Mouse (Mus musculus) forebrain, postnatal 0 days (tissue): ENCODE measurements around the gene Zglp1. TPM values are rescaled to one million over a fixed set of nuclear protein-coding genes. Genes with fewer than 3 reads are reported as not detected.

ENCODE experiments used
- ATAC-seq: fragments of 200-750 bp; cut with Nextera tagmentation; 2 replicates; pipeline ENCODE4 v1.8.0; 2017; ENCODE audit warnings: mild to moderate bottlenecking, moderate library complexity
- DNase-seq: peaks from one replicate; pipeline ENCODE4 v3.0.0-alpha.2; 2015
- H3K27ac ChIP-seq: fragments of 300-500 bp; sonication (generic); 2 replicates; pipeline ENCODE4 v1.5.1; 2014; ENCODE audit warnings: low read depth, mild to moderate bottlenecking, antibody characterized with exemption, low read length, moderate library complexity, mixed read lengths
- H3K27me3 ChIP-seq: fragments of 300-500 bp; sonication (generic); 2 replicates; pipeline ENCODE4 v1.6.1; 2014; ENCODE audit warnings: mild to moderate bottlenecking, low read length, mixed read lengths; ENCODE audit not compliant: insufficient read depth
- H3K36me3 ChIP-seq: fragments of 300-500 bp; sonication (generic); 2 replicates; pipeline ENCODE4 v1.6.1; 2014; ENCODE audit warnings: mild to moderate bottlenecking, moderate library complexity; ENCODE audit not compliant: insufficient read depth
- H3K4me1 ChIP-seq: fragments of 300-500 bp; sonication (generic); 2 replicates; pipeline ENCODE4 v1.6.1; 2014; ENCODE audit warnings: antibody characterized with exemption; ENCODE audit not compliant: insufficient read depth
- H3K4me2 ChIP-seq: fragments of 300-500 bp; sonication (generic); 2 replicates; pipeline ENCODE4 v1.6.1; 2014; ENCODE audit warnings: low read depth, mild to moderate bottlenecking, moderate library complexity
- H3K4me3 ChIP-seq: fragments of 300-500 bp; sonication (generic); 2 replicates; pipeline ENCODE4 v1.5.1; 2014; ENCODE audit warnings: low read depth, low read length, mixed read lengths
- H3K9ac ChIP-seq: fragments of 300-500 bp; sonication (generic); 2 replicates; pipeline ENCODE4 v1.6.1; 2014; ENCODE audit warnings: mild to moderate bottlenecking
- H3K9me3 ChIP-seq: fragments of 300-500 bp; sonication (generic); 2 replicates; pipeline ENCODE4 v1.6.1; 2016; ENCODE audit warnings: low read length
- CTCF ChIP-seq: sonication (generic); IDR thresholded peaks from 2 replicates; pipeline ENCODE4 v1.5.1; 2016; ENCODE audit warnings: antibody characterized with exemption, control low read depth, low read depth
- WGBS: fragments of 180-500 bp; shearing (Covaris S2); extraction: QIAGEN DNeasy Blood & Tissue Kit; methylation state at CpG from one replicate; pipeline ENCODE4 v1.1.7; 2014; 5-methylcytosine and 5-hydroxymethylcytosine counted together
- polyA plus RNA-seq: library from polyadenylated mRNA; unstranded; fragments of >200 nt; fragmentation: Nextera tagmentation; extraction: Ambion mirVana; gene quantifications from 2 replicates; pipeline ENCODE4 v1.2.1, GENCODE M21; 2015
- total RNA-seq: library from RNA; depleted of rRNA; stranded (reverse); fragments of >200 nt; gene quantifications from 2 replicates; pipeline ENCODE4 v1.2.3, GENCODE M21; 2014

The Zglp1 gene
- total and polyA plus RNA-seq, 2 experiments from 2014 or later, result 0.56 TPM; not detected in 1

DNA sequence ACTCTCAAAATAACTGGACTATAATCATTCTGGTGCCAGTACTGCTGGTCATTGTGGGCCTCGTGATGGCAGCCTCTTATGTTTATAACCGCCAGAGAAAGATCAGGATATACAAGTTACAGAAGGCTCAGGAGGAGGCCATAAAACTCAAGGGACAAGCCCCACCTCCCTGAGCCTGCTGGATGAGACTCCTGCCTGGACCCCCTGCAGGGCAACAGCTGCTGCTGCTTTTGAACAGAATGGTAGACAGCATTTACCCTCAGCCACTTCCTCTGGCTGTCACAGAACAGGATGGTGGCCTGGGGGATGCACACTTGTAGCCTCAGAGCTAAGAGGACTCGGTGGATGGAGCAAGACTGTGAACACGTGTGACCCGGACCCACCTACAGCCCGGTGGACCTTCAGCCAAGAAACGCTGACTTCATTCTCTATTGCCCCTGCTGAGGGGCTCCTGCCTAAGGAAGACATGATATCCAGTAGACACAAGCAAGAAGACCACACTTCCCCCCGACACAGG lies 39.1 kb downstream of the Zglp1 start:
- no peak for DNase-seq
- WGBS, result 64% methylated on average over 8 of the region's 8 CpGs
- Histone ChIP-seq H3K9ac (no peak overlapping the region), H3K4me2 (no peak overlapping the region), H3K4me1 (0 out of 2 replicates have a peak, but pooled peaks cover 1% of the 10 kb centered on the region), H3K36me3 (no peaks in the 10 kb centered on the region), H3K9me3 (no peaks in the 10 kb centered on the region), H3K27me3 (peaks cover 27% of the 10 kb centered on the region; the same call in 1 of the 2 replicates), H3K27ac (no peak overlapping the region), H3K4me3 (no peak overlapping the region)
- no peak for ATAC-seq
- TF ChIP-seq CTCF, result no peak

DNA sequence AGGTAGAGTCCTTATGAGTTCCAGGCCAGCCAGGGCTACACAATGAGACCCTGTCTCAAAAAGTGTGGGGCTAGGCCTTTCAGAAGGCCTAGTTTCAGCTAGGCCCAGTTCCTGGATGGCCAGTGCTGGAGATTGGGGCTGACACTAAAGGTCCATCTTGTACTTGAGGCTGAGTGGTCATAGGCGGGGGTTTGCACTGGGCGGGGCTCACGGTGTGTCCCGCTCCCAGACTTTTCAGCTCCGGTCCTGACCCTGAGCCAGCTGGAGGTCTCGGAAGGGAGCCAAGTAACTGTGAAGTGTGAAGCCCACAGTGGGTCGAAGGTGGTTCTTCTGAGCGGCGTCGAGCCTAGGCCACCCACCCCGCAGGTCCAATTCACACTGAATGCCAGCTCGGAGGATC lies 40.0 kb downstream of the Zglp1 start:
- H3K4me3 ChIP-seq, result no peak overlapping the region
- 86% methylated on average over 12 of the region's 12 CpGs for WGBS
- ATAC-seq, result no peak
- no peaks in the 10 kb centered on the region for H3K36me3 ChIP-seq
- no peak overlapping the region for H3K4me2 ChIP-seq
- TF ChIP-seq CTCF, result no peak
- H3K27ac ChIP-seq, result no peak overlapping the region
- H3K9me3 ChIP-seq, result no peaks in the 10 kb centered on the region
- no peak overlapping the region for H3K9ac ChIP-seq
- H3K4me1 ChIP-seq, result no peaks in the 10 kb centered on the region
- H3K27me3 ChIP-seq, result peaks cover 23% of the 10 kb centered on the region; the same call in 1 of the 2 replicates
- DNase-seq, result no peak

DNA sequence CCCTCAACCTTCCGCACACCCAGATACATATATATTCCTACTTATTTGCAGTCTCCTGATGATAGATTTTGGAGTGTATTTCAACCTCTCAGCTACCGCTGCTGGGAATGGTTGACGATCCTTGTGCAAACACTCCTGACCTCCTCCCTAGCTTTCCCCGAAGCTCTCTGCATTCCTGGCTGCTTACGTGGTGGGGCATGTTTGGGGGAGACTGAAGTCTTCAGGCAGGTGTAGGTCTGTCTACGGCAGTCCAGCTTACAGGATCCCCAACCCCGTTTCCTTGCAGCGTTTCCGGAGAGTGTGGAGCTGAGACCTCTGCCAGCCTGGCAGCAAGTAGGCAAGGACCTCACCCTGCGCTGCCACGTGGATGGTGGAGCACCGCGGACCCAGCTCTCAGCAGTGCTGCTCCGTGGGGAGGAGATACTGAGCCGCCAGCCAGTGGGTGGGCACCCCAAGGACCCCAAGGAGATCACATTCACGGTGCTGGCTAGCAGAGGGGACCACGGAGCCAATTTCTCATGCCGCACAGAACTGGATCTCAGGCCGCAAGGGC lies 41.6 kb downstream of the Zglp1 start:
- no peaks in the 10 kb centered on the region for H3K9me3 ChIP-seq
- peaks cover 21% of the 10 kb centered on the region; the same call in 1 of the 2 replicates for H3K27me3 ChIP-seq
- ATAC-seq (no peak), DNase-seq (no peak)
- no peak overlapping the region for H3K4me2 ChIP-seq
- no peak overlapping the region for H3K4me3 ChIP-seq
- H3K27ac ChIP-seq, result no peak overlapping the region
- H3K4me1 ChIP-seq, result no peaks in the 10 kb centered on the region
- 72% methylated on average over 19 of the region's 19 CpGs for WGBS
- H3K9ac ChIP-seq, result no peak overlapping the region
- no peak for TF ChIP-seq CTCF
- H3K36me3 ChIP-seq, result no peaks in the 10 kb centered on the region

DNA sequence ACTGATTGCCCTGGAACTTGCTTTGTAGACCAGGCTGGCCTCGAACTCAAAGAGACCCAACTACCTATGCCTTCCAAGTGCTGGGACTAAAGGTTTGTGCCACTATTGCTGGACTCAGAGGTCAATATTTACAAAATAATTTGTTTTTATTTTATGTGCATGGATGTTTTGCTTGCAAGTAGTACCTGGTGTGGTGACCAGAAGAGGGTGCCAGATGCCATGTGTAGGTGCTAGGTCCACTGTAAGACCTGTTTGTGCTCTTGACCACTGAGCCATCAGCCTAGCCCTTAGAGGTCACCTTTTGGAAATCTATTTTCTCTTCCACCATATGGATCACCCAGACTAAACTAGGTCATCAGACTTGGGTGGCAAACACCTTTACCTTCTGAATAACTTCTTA lies 44.2 kb downstream of the Zglp1 start:
- DNase-seq, result no peak
- Histone ChIP-seq H3K9ac (no peak overlapping the region), H3K4me3 (no peak overlapping the region), H3K4me2 (no peak overlapping the region), H3K4me1 (no peaks in the 10 kb centered on the region), H3K27ac (no peak overlapping the region), H3K9me3 (no peaks in the 10 kb centered on the region), H3K27me3 (no peaks in the 10 kb centered on the region), H3K36me3 (no peaks in the 10 kb centered on the region)
- TF ChIP-seq CTCF, result no peak
- no peak for ATAC-seq
- WGBS, result 96% methylated on average over 1 of the region's 1 CpGs

DNA sequence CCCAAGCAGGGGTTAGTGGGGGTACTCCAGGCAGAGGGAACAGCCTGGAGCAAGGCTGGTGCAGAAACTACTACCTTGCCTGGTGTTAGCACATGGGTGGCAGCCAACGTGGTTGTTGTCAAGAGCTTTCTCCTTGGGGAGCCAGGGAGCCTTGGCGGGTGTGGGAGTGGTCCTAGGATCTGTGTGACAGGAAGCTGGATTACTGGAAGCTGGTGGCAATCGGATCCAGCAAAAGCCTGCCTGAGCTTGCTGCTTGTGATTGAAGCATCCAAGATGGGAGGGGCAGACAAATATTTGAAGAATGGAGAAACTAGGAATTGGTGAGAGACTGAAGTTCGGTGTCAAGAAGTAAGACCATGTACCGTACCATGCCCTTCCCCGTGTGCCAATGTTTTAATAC lies 44.6 kb downstream of the Zglp1 start:
- no peak for ATAC-seq
- Histone ChIP-seq H3K9me3 (no peaks in the 10 kb centered on the region), H3K27ac (no peak overlapping the region), H3K4me2 (no peak overlapping the region), H3K27me3 (peaks cover 4% of the 10 kb centered on the region; the same call in 1 of the 2 replicates), H3K4me3 (no peak overlapping the region), H3K9ac (no peak overlapping the region), H3K4me1 (no peaks in the 10 kb centered on the region), H3K36me3 (no peaks in the 10 kb centered on the region)
- no peak for TF ChIP-seq CTCF
- WGBS, result 60% methylated on average over 6 of the region's 6 CpGs
- DNase-seq, result no peak

DNA sequence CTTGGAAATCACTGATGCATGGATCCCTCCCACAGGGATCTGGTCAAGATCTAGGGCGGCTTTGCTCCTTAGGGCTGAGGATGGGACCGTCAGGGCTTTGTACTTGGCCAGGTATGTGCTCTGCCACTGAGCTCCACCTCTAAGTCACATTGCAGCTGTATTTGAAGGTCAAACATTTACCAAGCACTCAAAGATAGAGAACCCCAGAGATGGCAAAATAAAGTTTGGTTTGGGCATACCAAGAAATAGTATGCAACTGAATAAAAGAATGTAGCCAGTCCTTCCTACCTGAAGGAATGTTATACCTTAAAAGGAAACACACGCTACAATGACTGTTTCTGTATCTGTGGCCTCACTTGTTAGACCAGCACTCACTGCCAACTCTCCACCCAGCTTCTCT lies 45.5 kb downstream of the Zglp1 start:
- no peak for ATAC-seq
- DNase-seq, result no peak
- no peak for TF ChIP-seq CTCF
- Histone ChIP-seq H3K36me3 (no peaks in the 10 kb centered on the region), H3K27ac (no peak overlapping the region), H3K9ac (no peak overlapping the region), H3K9me3 (no peaks in the 10 kb centered on the region), H3K4me2 (no peak overlapping the region), H3K27me3 (peaks cover 13% of the 10 kb centered on the region; the same call in 1 of the 2 replicates), H3K4me1 (no peaks in the 10 kb centered on the region), H3K4me3 (no peak overlapping the region)
- WGBS, result 76% methylated on average over 3 of the region's 3 CpGs

DNA sequence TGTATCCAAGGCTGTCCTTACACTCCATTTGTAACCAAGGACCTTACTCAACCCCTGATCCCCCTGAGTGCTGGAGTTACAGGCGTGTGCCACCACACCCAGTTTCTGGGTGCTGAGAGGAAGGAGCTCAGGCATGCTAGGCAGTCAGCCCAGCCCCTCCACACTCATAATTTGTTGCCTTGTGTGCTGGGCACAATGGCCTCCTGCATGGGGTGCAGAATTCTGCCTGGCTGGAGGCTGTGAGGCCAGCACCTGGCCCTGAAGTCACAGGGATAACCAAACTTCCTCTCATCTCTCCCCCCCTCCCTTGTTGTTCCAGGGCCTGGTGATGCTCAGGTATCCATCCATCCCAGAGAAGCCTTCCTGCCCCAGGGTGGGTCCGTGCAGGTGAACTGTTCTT lies 48.3 kb downstream of the Zglp1 start:
- WGBS, result 73% methylated on average over 2 of the region's 2 CpGs
- H3K4me3 ChIP-seq, result no peak overlapping the region

More for the DNA sequence above, 48.3 kb downstream of the Zglp1 start:
- no peaks in the 10 kb centered on the region for H3K9me3 ChIP-seq
- H3K4me2 ChIP-seq, result no peak overlapping the region
- no peak for DNase-seq
- no peak for ATAC-seq
- no peaks in the 10 kb centered on the region for H3K4me1 ChIP-seq
- TF ChIP-seq CTCF, result no peak
- H3K36me3 ChIP-seq, result no peaks in the 10 kb centered on the region
- no peak overlapping the region for H3K9ac ChIP-seq
- H3K27me3 ChIP-seq, result peaks cover 27% of the 10 kb centered on the region
- no peak overlapping the region for H3K27ac ChIP-seq
